Mouse (Mus musculus) olfactory bulb, adult 2 months (tissue): Measurements from ENCODE around the gene Rnf169. TPM values are rescaled to one million over a fixed set of nuclear protein-coding genes. Genes with fewer than 3 reads are reported as not detected.

Experiments
- H3K27ac ChIP-seq: fragments of 200-500 bp; 2 replicates; pipeline ENCODE4 v1.5.1; 2012; ENCODE audit warnings: low read depth, low read length; ENCODE audit not compliant: insufficient read depth
- H3K4me1 ChIP-seq: fragments of 200-500 bp; 2 replicates; pipeline ENCODE4 v1.6.1; 2012; ENCODE audit warnings: low read length; ENCODE audit not compliant: control insufficient read depth, insufficient read depth
- H3K4me3 ChIP-seq: fragments of 200-500 bp; 2 replicates; pipeline ENCODE4 v1.5.1; 2012; ENCODE audit warnings: mild to moderate bottlenecking, low read depth, low read length, moderate library complexity; ENCODE audit not compliant: insufficient read depth
- CTCF ChIP-seq: fragments of 200-500 bp; IDR thresholded peaks from 2 replicates; pipeline ENCODE4 v1.5.1; 2012; ENCODE audit warnings: low read depth, mild to moderate bottlenecking, low read length, moderate library complexity; ENCODE audit not compliant: insufficient read depth
- POLR2A ChIP-seq: fragments of 200-500 bp; IDR thresholded peaks from 2 replicates; pipeline ENCODE4 v1.6.1; 2012; ENCODE audit warnings: mild to moderate bottlenecking, low read depth, low read length, moderate library complexity; ENCODE audit not compliant: insufficient read depth
- WGBS: fragments of 180-500 bp; shearing (Covaris S2); methylation state at CpG from one replicate; pipeline ENCODE4 v1.1.7; 2018; 5-methylcytosine and 5-hydroxymethylcytosine counted together
- polyA plus RNA-seq: library from polyadenylated mRNA; stranded (reverse); fragments of >200 nt; gene quantifications from 2 replicates; pipeline ENCODE4 v1.2.4, GENCODE M21; 2012; ENCODE audit warnings: low replicate concordance; ENCODE audit not compliant: missing spikeins, insufficient read depth, insufficient read length

The Rnf169 gene
- polyA plus RNA-seq, 1 experiment, result 42.4 TPM

- no peak overlapping the region for H3K27ac ChIP-seq
- TF ChIP-seq POLR2A (no peak), CTCF (no peak)
- H3K4me3 ChIP-seq, result no peak overlapping the region
- WGBS, result 88% methylated on average over 3 of the region's 3 CpGs
- H3K4me1 ChIP-seq, result peaks cover 5% of the 10 kb centered on the region
Measured at GRCm38 (mm10) chr7:99893967-99894366, 86.3 kb downstream of the Rnf169 start.

- H3K4me1 ChIP-seq, result peaks cover 5% of the 10 kb centered on the region
- no peak for TF ChIP-seq CTCF
- no peak for TF ChIP-seq POLR2A
- H3K27ac ChIP-seq, result no peak overlapping the region
- no peak overlapping the region for H3K4me3 ChIP-seq
- WGBS, result 89% methylated on average over 2 of the region's 2 CpGs
Measured at GRCm38 (mm10) chr7:99892351-99892750, 87.9 kb downstream of the Rnf169 start.

GRCm38 (mm10) chr7:99891471-99891870 lies 88.8 kb downstream of the Rnf169 start:
- no peak overlapping the region for H3K4me3 ChIP-seq
- WGBS, result 70% methylated on average over 3 of the region's 3 CpGs
- TF ChIP-seq CTCF (no peak), POLR2A (no peak)
- H3K4me1 ChIP-seq, result peaks cover 5% of the 10 kb centered on the region
- H3K27ac ChIP-seq, result no peak overlapping the region

GRCm38 (mm10) chr7:99890168-99890755 lies 90.0 kb downstream of the Rnf169 start:
- TF ChIP-seq CTCF (no peak), POLR2A (no peak)

GRCm38 (mm10) chr7:99889175-99889880 lies 90.9 kb downstream of the Rnf169 start:
- no peak overlapping the region for H3K27ac ChIP-seq
- TF ChIP-seq CTCF (no peak), POLR2A (no peak)
- WGBS, result 49% methylated on average over 10 of the region's 10 CpGs

More at GRCm38 (mm10) chr7:99890168-99890755, 90.0 kb downstream of the Rnf169 start:
- no peak overlapping the region for H3K4me3 ChIP-seq
- no peak overlapping the region for H3K27ac ChIP-seq
- 36% methylated on average over 3 of the region's 3 CpGs for WGBS
- H3K4me1 ChIP-seq, result peaks cover 5% of the 10 kb centered on the region

GRCm38 (mm10) chr7:99887743-99888142 lies 92.5 kb downstream of the Rnf169 start:
- Histone ChIP-seq H3K27ac (no peak overlapping the region), H3K4me1 (peaks cover 5% of the 10 kb centered on the region), H3K4me3 (no peak overlapping the region)
- no peak for TF ChIP-seq POLR2A

More at GRCm38 (mm10) chr7:99889175-99889880, 90.9 kb downstream of the Rnf169 start:
- Histone ChIP-seq H3K4me3 (no peak overlapping the region), H3K4me1 (peaks cover 5% of the 10 kb centered on the region)

- H3K4me3 ChIP-seq, result no peak overlapping the region
- peaks cover 5% of the 10 kb centered on the region for H3K4me1 ChIP-seq
- H3K27ac ChIP-seq, result no peak overlapping the region
- 89% methylated on average over 2 of the region's 2 CpGs for WGBS
- TF ChIP-seq CTCF (no peak), POLR2A (no peak)
Measured at GRCm38 (mm10) chr7:99887230-99887735, 93.0 kb downstream of the Rnf169 start.

- TF ChIP-seq CTCF (no peak), POLR2A (no peak)
- WGBS, result 38% methylated on average over 2 of the region's 2 CpGs
- no peak overlapping the region for H3K4me3 ChIP-seq
- no peak overlapping the region for H3K27ac ChIP-seq
- H3K4me1 ChIP-seq, result no peaks in the 10 kb centered on the region
Measured at GRCm38 (mm10) chr7:99878254-99878653, 102.0 kb downstream of the Rnf169 start.

- H3K4me3 ChIP-seq, result no peak overlapping the region
- H3K27ac ChIP-seq, result no peak overlapping the region
- H3K4me1 ChIP-seq, result no peaks in the 10 kb centered on the region
- no peak for TF ChIP-seq POLR2A
- TF ChIP-seq CTCF, result peak; percentile 65
- 3% methylated on average over 3 of the region's 3 CpGs for WGBS
Measured at GRCm38 (mm10) chr7:99876345-99876744, 103.9 kb downstream of the Rnf169 start.
